Mouse (Mus musculus) limb, embryonic 10.5 days (tissue): ENCODE measurements around the gene Fance. TPM values are rescaled to one million over a fixed set of nuclear protein-coding genes. Genes with fewer than 3 reads are reported as not detected.
A peak's percentile ranks its signal among the peaks of the same experiment; 100 is the strongest.

ENCODE experiments used
- DNase-seq: peaks from one replicate; pipeline ENCODE4 v3.0.0-alpha.2; 2017; ENCODE audit warnings: low spot score
- H3K27ac ChIP-seq: fragments of 300-500 bp; sonication (generic); 2 replicates; pipeline ENCODE4 v1.5.1; 2016; ENCODE audit warnings: mild to moderate bottlenecking
- H3K27me3 ChIP-seq: fragments of 300-500 bp; sonication (generic); 2 replicates; pipeline ENCODE4 v1.6.1; 2016; ENCODE audit warnings: low read depth, mild to moderate bottlenecking; ENCODE audit not compliant: poor library complexity, severe bottlenecking
- H3K36me3 ChIP-seq: fragments of 300-500 bp; sonication (generic); 2 replicates; pipeline ENCODE4 v1.6.1; 2016; ENCODE audit warnings: mild to moderate bottlenecking, moderate library complexity
- H3K4me1 ChIP-seq: fragments of 300-500 bp; sonication (generic); 2 replicates; pipeline ENCODE4 v1.6.1; 2016
- H3K4me3 ChIP-seq: fragments of 300-500 bp; sonication (generic); 2 replicates; pipeline ENCODE4 v1.5.1; 2016; ENCODE audit warnings: mild to moderate bottlenecking, moderate library complexity
- H3K9me3 ChIP-seq: fragments of 300-500 bp; sonication (generic); replicated peaks from 2 replicates; pipeline ENCODE4 v1.6.1; 2016; ENCODE audit warnings: mild to moderate bottlenecking
- WGBS: fragments of 180-500 bp; shearing (Covaris S2); methylation state at CpG from one replicate; pipeline ENCODE4 v1.1.7; 2016; 5-methylcytosine and 5-hydroxymethylcytosine counted together
- polyA plus RNA-seq: library from polyadenylated mRNA; unstranded; fragments of >200 nt; fragmentation: Nextera tagmentation; extraction: Ambion mirVana; gene quantifications from 2 replicates; pipeline ENCODE4 v1.2.1, GENCODE M21; 2016

Gene Fance
- polyA plus RNA-seq, 1 experiment from 2014 or later = 35.5 TPM

GRCm38 (mm10) chr17:28363507-28363906, 50.2 kb downstream of the Fance start:
- 6% methylated on average over 6 of the region's 6 CpGs for WGBS
- no peak for DNase-seq
- Histone ChIP-seq H3K36me3 (no peaks in the 10 kb centered on the region), H3K27me3 (peaks cover 79% of the 10 kb centered on the region), H3K27ac (0 out of 2 replicates have a peak overlapping the region, but pooled peaks have one; percentile 74), H3K9me3 (no peaks in the 10 kb centered on the region), H3K4me3 (peak overlapping the region; percentile 51), H3K4me1 (peaks cover 46% of the 10 kb centered on the region)

DNA sequence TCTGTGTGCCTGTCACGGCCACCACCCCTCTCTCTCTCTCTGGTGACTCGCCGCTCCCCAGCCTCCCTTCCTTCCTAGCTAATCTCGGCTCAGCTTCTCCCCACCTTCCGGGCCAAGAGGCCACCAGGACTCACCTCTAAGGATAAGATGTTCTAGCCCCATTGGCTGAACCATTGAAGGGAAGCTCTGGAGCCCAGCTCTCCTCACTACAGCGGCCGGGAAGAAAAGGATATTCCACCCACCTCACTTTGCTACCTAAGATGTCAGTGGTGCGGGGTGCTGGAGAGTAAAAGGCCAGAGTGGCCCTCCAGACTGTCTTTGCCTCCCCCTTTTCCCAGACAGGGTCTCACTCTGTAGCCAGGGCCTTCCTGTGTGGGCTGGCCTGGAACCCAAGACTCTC, 51.8 kb downstream of the Fance start, which contains the start of gene Tulp1:
TSS of gene Tulp1 (minus strand) at position 101 of the 400 bp plus-strand sequence.
- no peaks in the 10 kb centered on the region for H3K9me3 ChIP-seq
- H3K36me3 ChIP-seq = no peaks in the 10 kb centered on the region
- H3K4me3 ChIP-seq = peak within 1 kb of the TSS; percentile 51
- peaks cover 63% of the 10 kb centered on the region for H3K27me3 ChIP-seq
- WGBS = 17% methylated on average over 8 of the region's 8 CpGs
- peaks cover 43% of the 10 kb centered on the region for H3K4me1 ChIP-seq
- no peak for DNase-seq
- peak within 1 kb of the TSS; percentile 50 for H3K27ac ChIP-seq

GRCm38 (mm10) chr17:28368449-28368848, 55.1 kb downstream of the Fance start:
- H3K27me3 ChIP-seq = peaks cover 34% of the 10 kb centered on the region
- H3K4me1 ChIP-seq = peaks cover 22% of the 10 kb centered on the region
- 5% methylated on average over 13 of the region's 13 CpGs for WGBS
- H3K9me3 ChIP-seq = no peaks in the 10 kb centered on the region
- no peak overlapping the region for H3K27ac ChIP-seq
- no peak overlapping the region for H3K4me3 ChIP-seq
- peak; percentile 93 for DNase-seq
- H3K36me3 ChIP-seq = no peaks in the 10 kb centered on the region

DNA sequence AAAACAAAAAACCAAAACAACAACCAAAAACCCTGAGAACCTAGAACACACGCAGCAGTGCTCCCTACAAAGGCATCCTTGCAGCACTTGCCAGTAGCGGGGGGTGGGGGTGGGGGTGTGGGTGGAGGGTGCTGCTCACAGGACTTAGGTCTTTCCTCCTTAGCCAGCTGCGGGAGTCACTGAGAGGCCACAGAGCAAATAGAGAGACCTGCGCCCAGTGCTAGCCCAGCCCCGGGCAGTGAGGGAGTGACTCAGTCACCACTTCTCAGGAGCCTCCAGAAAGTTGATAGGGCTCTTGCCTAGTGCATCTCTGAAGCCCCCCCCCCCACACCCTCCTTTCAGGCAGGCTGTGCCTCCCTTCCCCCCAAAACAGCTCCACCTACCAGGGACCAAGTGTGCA, 55.7 kb downstream of the Fance start:
- Histone ChIP-seq H3K36me3 (no peaks in the 10 kb centered on the region), H3K4me1 (peaks cover 16% of the 10 kb centered on the region), H3K4me3 (no peak overlapping the region), H3K27ac (no peak overlapping the region), H3K27me3 (peaks cover 34% of the 10 kb centered on the region), H3K9me3 (no peaks in the 10 kb centered on the region)
- 74% methylated on average over 5 of the region's 5 CpGs for WGBS
- no peak for DNase-seq

DNA sequence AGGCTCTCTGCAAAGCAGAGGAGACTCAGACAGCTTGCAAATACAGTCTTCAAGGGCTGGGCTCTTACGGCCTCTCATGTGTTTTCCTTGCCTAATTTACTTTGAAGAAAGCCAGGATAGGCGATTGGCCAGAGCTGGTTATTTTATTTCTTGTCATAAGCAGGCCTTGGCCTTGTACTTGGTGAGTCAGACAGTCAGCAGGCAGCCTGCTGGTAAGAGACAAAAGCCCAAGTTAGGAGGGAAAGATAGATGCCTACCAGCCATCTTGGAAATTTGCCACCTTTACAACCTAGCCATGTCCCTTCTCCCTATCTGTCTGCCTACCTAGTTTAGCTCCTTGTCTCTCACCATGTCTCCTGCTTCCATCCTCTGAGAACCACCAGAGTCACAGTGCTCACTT, 58.0 kb downstream of the Fance start:
- no peaks in the 10 kb centered on the region for H3K9me3 ChIP-seq
- no peaks in the 10 kb centered on the region for H3K36me3 ChIP-seq
- H3K27me3 ChIP-seq = peaks cover 34% of the 10 kb centered on the region
- H3K4me1 ChIP-seq = peaks cover 15% of the 10 kb centered on the region
- DNase-seq = no peak
- H3K4me3 ChIP-seq = no peak overlapping the region
- no peak overlapping the region for H3K27ac ChIP-seq
- 74% methylated on average over 2 of the region's 2 CpGs for WGBS

DNA sequence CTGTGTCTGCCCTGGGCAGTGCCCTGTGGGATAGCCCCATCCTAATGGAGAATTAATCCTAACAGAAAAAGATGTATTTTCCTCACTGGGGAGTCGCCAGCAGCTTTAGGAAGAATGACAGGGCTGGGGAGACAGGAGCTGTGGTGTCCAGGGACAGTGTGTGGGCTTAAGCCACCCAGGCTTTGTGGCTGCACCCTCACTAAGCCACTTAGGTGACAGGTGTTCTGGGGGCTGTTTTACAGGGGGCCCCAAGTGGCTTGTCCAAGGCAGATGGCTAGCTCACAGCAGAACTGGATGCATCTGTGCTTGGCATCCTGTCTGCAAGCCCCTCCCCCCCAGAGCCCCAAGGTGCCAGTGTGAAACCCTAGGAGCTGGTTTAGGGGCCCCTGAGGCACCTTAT, 58.6 kb downstream of the Fance start:
- no peak for DNase-seq
- Histone ChIP-seq H3K36me3 (no peaks in the 10 kb centered on the region), H3K4me1 (peaks cover 15% of the 10 kb centered on the region), H3K9me3 (no peaks in the 10 kb centered on the region), H3K4me3 (no peak overlapping the region), H3K27ac (no peak overlapping the region), H3K27me3 (peaks cover 39% of the 10 kb centered on the region)
- 67% methylated on average over 1 of the region's 1 CpGs for WGBS

GRCm38 (mm10) chr17:28373821-28374220, 60.5 kb downstream of the Fance start:
- Histone ChIP-seq H3K36me3 (no peaks in the 10 kb centered on the region), H3K4me1 (peaks cover 15% of the 10 kb centered on the region), H3K27me3 (peaks cover 39% of the 10 kb centered on the region), H3K27ac (no peak overlapping the region), H3K9me3 (no peaks in the 10 kb centered on the region), H3K4me3 (no peak overlapping the region)
- 16% methylated on average over 10 of the region's 10 CpGs for WGBS
- peak; percentile 76 for DNase-seq

- WGBS = 15% methylated on average over 16 of the region's 16 CpGs
Observed at GRCm38 (mm10) chr17:28374494-28374893, 61.2 kb downstream of the Fance start.

GRCm38 (mm10) chr17:28375592-28376061, 62.3 kb downstream of the Fance start:
- WGBS = 10% methylated on average over 17 of the region's 17 CpGs
- Histone ChIP-seq H3K36me3 (no peaks in the 10 kb centered on the region), H3K27me3 (peaks cover 44% of the 10 kb centered on the region), H3K27ac (no peak overlapping the region), H3K4me1 (peaks cover 17% of the 10 kb centered on the region), H3K9me3 (no peaks in the 10 kb centered on the region), H3K4me3 (no peak overlapping the region)
- DNase-seq = no peak

More at GRCm38 (mm10) chr17:28374494-28374893, 61.2 kb downstream of the Fance start:
- H3K4me1 ChIP-seq = peaks cover 13% of the 10 kb centered on the region
- no peaks in the 10 kb centered on the region for H3K9me3 ChIP-seq
- H3K36me3 ChIP-seq = no peaks in the 10 kb centered on the region
- peaks cover 39% of the 10 kb centered on the region for H3K27me3 ChIP-seq
- H3K27ac ChIP-seq = no peak overlapping the region
- no peak overlapping the region for H3K4me3 ChIP-seq
- no peak for DNase-seq

Other genes with a start within 250 kb of the Fance start
- 0.97 and 1.1 TPM in 2 replicates for gene Tcp11, start 232.9 kb upstream of the Fance start, polyA plus RNA-seq
- gene Scube3, start 171.4 kb upstream of the Fance start, polyA plus RNA-seq = 10.9 and 11.0 TPM in 2 replicates
- gene Zfp523, start 136.4 kb upstream of the Fance start, polyA plus RNA-seq = 33.6 and 40.2 TPM in 2 replicates
- gene Def6, start 105.7 kb upstream of the Fance start, polyA plus RNA-seq = 6.8 and 11.1 TPM in 2 replicates
- 1.9 and 2.3 TPM in 2 replicates for gene Ppard, start 80.8 kb upstream of the Fance start, polyA plus RNA-seq
- gene Rpl10a, start 15.0 kb downstream of the Fance start, polyA plus RNA-seq = 502 and 576 TPM in 2 replicates
- 5.2 and 9.8 TPM in 2 replicates for gene Tead3, start 37.3 kb downstream of the Fance start, polyA plus RNA-seq
- 3.4 and 4.1 TPM in 2 replicates for gene Tulp1, start 51.7 kb downstream of the Fance start, polyA plus RNA-seq
- 32.5 and 32.6 TPM in 2 replicates for gene Fkbp5, start 204.0 kb downstream of the Fance start, polyA plus RNA-seq
- not detected in 2 replicates for gene Armc12, start 217.3 kb downstream of the Fance start, polyA plus RNA-seq
- gene Clpsl2, start 235.9 kb downstream of the Fance start, polyA plus RNA-seq = not detected in 2 replicates
- not detected in 2 replicates for gene Clps, start 247.2 kb downstream of the Fance start, polyA plus RNA-seq